Mouse (Mus musculus): Measurements from ENCODE around the gene Hsp90ab1. TPM values are rescaled to one million over a fixed set of nuclear protein-coding genes. Genes with fewer than 3 reads are reported as not detected.

Gene Hsp90ab1
- polyA plus RNA-seq, 1 experiment from 2014 or later = 1,682 TPM

DNA sequence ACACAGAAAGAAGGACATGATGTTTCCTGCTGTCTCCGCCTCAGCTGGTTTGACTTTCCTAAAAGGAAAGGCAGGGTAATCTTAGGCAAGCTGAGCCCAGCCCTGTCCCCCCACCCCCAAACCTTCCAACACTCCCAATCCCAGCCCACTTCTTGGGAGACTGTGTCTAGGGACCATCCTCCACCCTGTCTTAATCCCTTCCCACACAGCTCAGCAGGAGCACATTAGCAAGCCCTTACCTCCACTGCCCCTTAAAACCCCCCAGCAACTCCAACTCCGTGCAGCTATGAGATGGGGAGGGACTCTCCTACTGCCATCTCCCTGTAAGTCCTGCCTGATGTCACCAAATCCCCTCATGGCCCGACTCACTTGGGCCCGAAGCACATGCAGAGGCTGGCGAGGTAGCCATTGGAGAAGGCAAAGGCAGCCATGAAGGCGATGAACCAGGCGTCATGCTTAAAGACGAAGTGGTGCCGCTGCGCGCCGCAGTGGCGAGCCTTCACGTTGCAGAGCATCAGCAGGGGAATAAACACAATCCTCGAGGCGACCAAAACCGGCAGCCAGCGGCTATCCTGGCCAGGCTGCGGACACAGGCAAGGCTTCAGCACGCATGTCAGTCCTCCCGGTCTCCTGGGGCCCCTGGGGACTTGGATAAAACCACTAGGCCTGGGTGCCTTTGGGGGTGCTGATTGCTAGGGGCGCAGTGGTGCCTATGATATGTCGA, 12.8 kb upstream of the Hsp90ab1 start:
- no peak overlapping the region for H3K4me3 ChIP-seq
- ATAC-seq (ENCODE audit: low FRiP score, low read depth) = no peak
- H3K9ac ChIP-seq = 0 out of 2 replicates have a peak overlapping the region, but pooled peaks have one; percentile 45
- peaks cover 38% of the 10 kb centered on the region for H3K36me3 ChIP-seq
- H3K9me3 ChIP-seq = 0 out of 2 replicates have a peak, but pooled peaks cover 3% of the 10 kb centered on the region
- H3K27ac ChIP-seq = peak overlapping the region; percentile 74; the same call in 1 of the 2 replicates
- WGBS = 74% methylated on average over 23 of the region's 23 CpGs
- H3K27me3 ChIP-seq = no peaks in the 10 kb centered on the region
- H3K4me1 ChIP-seq = peaks cover 41% of the 10 kb centered on the region
- no peak overlapping the region for H3K4me2 ChIP-seq (replicated peaks)

DNA sequence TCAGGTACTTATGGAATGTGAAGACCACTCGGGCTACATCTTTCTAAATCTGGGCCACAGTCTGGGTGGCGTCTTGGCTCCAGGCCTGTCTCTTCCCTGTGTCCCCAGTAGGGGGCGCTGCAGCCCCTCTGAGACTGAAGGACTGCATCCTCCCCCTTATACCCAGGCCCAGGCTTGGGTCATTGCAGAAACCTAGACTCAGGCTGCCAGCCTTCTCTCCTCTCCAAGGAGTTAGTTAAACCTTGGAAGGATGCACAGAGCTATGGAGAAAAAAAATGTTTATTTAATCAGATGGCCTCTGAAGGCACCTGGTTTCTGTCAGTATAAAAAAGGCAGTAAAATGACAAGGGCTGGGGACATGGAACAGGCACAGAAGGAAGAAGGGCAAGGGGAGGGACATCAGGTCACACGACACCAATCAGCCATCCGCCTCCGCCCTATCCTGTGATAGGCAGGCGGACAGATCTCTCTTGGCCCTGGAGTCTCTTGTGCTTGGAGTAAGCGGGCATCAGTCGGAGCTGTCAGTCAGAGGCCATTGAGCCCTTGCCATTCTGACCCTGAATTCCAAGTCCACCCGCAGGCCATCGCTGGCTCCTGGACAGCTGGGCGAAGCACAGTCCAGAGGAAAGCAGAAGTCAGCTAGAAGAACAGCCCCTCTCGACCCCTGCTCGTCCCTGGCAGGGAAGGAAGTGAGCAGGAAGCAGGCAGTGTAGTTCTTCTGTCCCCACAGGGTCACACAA, 12.0 kb upstream of the Hsp90ab1 start:
- H3K36me3 ChIP-seq = peaks cover 38% of the 10 kb centered on the region
- no peaks in the 10 kb centered on the region for H3K27me3 ChIP-seq
- 0 out of 2 replicates have a peak overlapping the region, but pooled peaks have one; percentile 45 for H3K9ac ChIP-seq
- 0 out of 2 replicates have a peak, but pooled peaks cover 3% of the 10 kb centered on the region for H3K9me3 ChIP-seq
- H3K27ac ChIP-seq = peak overlapping the region; percentile 74
- H3K4me2 ChIP-seq (replicated peaks) = peak overlapping the region; percentile 21
- no peak overlapping the region for H3K4me3 ChIP-seq
- ATAC-seq (ENCODE audit: low FRiP score, low read depth) = peak; percentile 46
- WGBS = 22% methylated on average over 14 of the region's 14 CpGs
- peaks cover 35% of the 10 kb centered on the region for H3K4me1 ChIP-seq

DNA sequence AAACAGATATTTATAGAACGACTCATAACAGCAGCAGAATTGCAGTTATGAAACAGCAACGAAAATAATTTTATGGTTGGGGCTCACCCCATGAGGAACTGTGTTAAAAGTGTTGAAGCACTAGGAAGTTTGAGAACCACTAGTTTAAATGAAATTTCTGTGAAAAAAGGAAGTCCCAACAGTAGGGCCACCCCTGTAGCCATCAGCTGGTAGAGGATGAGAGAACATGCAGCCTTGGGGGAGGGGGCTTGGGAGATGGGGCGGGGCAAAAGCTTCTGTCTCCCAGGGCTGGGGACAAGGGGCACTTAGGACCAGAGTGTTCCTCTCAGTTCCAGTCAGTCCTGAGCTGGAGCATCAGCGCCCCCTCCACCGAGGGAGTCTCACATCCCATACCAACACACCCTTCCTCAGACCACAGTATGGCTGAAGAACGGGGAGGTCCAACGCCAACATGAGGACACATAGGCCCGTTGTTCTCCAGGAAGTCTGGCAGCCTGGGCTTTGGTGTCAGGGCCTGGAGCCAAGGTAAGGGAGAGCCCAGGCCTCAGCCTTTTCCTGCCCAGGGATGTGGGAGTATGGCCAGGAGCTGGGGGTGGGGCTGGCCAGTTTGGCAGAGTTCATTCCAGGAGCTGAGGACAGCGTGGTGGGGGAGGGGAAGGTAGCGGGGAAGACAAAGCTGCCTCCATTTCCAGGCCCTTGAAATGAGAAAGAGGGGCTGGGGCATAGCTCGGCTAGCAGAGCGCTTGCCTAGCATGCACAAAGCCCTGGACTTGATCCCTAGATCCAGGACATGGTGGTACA, 11.2 kb upstream of the Hsp90ab1 start:
- Histone ChIP-seq H3K4me2 (replicated peaks) (peak overlapping the region; percentile 21), H3K36me3 (peaks cover 32% of the 10 kb centered on the region), H3K4me3 (no peak overlapping the region), H3K9me3 (0 out of 2 replicates have a peak, but pooled peaks cover 3% of the 10 kb centered on the region), H3K4me1 (peaks cover 35% of the 10 kb centered on the region), H3K27me3 (no peaks in the 10 kb centered on the region), H3K27ac (peak overlapping the region; percentile 74), H3K9ac (no peak overlapping the region)
- 36% methylated on average over 12 of the region's 12 CpGs for WGBS
- peak; percentile 62 for ATAC-seq (ENCODE audit: low FRiP score, low read depth)

DNA sequence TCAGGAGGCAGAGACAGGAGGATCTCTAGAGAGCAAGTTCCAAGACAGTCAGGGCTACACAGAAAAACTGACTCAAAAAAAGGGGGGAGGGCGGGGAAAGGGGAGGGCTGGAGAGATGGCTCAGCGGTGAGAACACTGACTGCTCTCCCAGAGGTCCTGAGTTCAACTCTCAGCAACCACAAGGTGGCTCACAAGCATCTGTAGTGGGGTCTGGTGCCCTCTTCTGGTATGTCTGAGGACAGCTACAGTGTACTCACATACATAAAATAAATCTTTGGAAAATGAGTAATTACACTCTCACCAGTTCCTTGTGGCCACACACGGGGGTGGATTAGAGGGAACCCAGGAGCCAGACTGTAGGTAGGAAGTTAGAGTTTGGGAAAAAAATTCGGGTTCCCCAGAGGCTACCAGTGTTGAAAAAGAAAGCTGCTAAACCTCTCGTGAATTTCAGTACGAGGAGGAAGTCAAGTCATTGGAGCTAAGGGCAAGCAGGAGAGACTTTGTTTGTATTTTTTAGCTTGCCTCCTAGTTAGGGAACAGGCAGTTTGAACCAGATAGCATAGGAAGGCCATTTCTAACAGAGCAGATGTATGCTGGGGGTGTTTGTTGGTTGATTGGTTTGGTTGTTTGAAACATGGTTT, 9.8 kb upstream of the Hsp90ab1 start:
- no peaks in the 10 kb centered on the region for H3K27me3 ChIP-seq
- H3K4me3 ChIP-seq = no peak overlapping the region
- no peak overlapping the region for H3K9ac ChIP-seq
- H3K4me2 ChIP-seq (replicated peaks) = no peak overlapping the region
- H3K36me3 ChIP-seq = peaks cover 18% of the 10 kb centered on the region
- ATAC-seq (ENCODE audit: low FRiP score, low read depth) = no peak
- H3K4me1 ChIP-seq = peaks cover 35% of the 10 kb centered on the region
- 70% methylated on average over 6 of the region's 6 CpGs for WGBS
- 0 out of 2 replicates have a peak, but pooled peaks cover 3% of the 10 kb centered on the region for H3K9me3 ChIP-seq
- no peak overlapping the region for H3K27ac ChIP-seq

DNA sequence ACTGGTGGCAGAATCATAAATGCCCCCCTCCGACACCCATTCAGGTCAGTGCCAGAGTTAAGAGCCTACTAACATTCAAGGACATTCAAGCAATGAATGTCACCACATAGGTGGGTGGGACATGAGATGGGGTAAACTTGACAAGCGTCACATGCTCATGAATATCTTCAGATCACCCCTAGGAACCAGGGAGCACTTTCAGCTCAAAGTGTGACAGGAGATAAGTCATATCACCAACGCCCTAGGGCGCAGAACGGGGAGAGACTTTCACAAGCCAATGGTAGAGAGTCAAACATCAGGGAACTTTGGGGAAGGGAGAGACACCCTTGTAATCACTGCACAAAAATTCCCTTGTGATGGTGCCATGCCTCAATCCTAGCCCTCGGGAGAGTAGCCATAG, 9.1 kb upstream of the Hsp90ab1 start:
- Histone ChIP-seq H3K36me3 (peaks cover 11% of the 10 kb centered on the region), H3K9ac (no peak overlapping the region), H3K4me3 (no peak overlapping the region), H3K4me2 (replicated peaks) (no peak overlapping the region), H3K27ac (no peak overlapping the region), H3K4me1 (peaks cover 35% of the 10 kb centered on the region), H3K27me3 (no peaks in the 10 kb centered on the region), H3K9me3 (0 out of 2 replicates have a peak, but pooled peaks cover 3% of the 10 kb centered on the region)
- ATAC-seq (ENCODE audit: low FRiP score, low read depth) = no peak
- WGBS = 90% methylated on average over 6 of the region's 6 CpGs

DNA sequence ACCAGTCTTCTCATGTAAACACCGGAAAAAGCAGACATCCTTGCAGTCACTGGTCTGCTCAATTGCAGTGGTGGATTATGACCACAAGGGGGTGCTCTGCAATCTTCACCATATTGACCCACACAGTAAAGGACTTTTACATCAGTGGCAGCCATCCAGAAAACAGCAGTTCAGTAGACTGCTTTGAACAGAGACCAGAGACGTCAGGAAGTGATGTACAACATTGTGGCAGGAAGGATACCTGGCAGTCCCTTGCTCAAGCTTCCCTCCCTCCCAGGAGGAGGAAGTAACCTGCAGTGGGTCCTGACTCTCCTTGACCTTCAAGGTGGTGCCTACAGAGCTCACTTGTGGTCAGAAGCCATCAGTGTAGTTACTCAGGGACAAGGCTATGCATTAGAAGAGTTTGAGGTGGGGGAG, 8.5 kb upstream of the Hsp90ab1 start:
- H3K36me3 ChIP-seq = peaks cover 5% of the 10 kb centered on the region
- no peak overlapping the region for H3K4me3 ChIP-seq
- no peak overlapping the region for H3K9ac ChIP-seq
- 12% methylated on average over 2 of the region's 2 CpGs for WGBS
- H3K4me2 ChIP-seq (replicated peaks) = no peak overlapping the region
- peaks cover 35% of the 10 kb centered on the region for H3K4me1 ChIP-seq
- H3K9me3 ChIP-seq = 0 out of 2 replicates have a peak, but pooled peaks cover 3% of the 10 kb centered on the region
- 0 out of 2 replicates have a peak overlapping the region, but pooled peaks have one; percentile 22 for H3K27ac ChIP-seq
- no peaks in the 10 kb centered on the region for H3K27me3 ChIP-seq
- peak; percentile 25; the same call in 1 of the 2 replicates for ATAC-seq (ENCODE audit: low FRiP score, low read depth)

DNA sequence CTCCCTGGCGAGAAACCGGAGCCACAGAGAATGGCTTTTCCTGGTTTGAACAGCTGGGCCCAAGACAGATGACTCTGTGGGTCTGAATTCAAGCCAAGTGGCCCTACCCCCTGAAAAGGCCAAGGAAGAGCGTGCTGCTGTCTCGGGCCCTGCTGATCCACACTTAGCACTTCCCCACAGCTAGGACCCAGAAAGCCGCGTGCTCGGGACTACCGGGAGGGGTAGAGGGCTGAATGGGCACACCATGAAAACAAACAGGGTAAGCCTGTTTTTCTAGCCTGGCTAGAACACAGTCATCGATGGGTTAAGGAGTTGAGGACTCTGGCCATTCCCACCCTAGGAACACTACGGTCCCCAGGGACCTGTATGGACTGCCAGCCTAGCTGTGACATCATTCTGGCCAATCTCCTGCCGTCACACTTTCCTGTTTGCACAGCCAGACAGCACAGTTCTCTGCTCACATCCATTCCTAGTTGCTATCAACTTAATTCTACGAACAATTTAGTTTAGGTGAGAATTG, 7.9 kb upstream of the Hsp90ab1 start:
- Histone ChIP-seq H3K4me1 (peaks cover 33% of the 10 kb centered on the region), H3K27ac (peak overlapping the region; percentile 22; the same call in 1 of the 2 replicates), H3K9ac (no peak overlapping the region), H3K4me3 (no peak overlapping the region), H3K4me2 (replicated peaks) (no peak overlapping the region; the same call in 1 of the 2 replicates), H3K27me3 (no peaks in the 10 kb centered on the region), H3K9me3 (no peaks in the 10 kb centered on the region), H3K36me3 (no peaks in the 10 kb centered on the region)
- WGBS = 39% methylated on average over 12 of the region's 12 CpGs
- 0 out of 2 replicates have a peak, but pooled peaks have one; percentile 6 for ATAC-seq (ENCODE audit: low FRiP score, low read depth)

DNA sequence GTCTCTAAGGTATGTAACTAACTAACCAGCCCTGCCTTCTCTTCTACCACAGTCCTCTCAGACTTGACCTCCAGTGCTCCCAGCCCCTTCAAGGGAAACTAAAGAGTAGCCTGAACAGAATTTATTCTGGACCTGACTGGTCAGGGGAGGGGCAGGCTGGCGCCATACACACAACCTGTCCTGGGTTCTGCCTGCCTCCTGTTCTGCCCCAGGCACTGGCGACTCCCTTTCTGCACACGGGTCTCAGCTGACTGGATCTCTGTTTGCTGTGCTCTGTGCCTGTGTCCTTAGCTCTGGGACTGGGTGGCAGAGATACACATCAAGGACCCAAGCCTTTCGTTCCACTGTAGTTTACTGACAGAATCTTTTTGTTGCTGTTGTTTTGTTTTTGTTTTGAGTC, 6.5 kb upstream of the Hsp90ab1 start:
- no peaks in the 10 kb centered on the region for H3K27me3 ChIP-seq
- no peak overlapping the region for H3K4me3 ChIP-seq
- H3K27ac ChIP-seq = no peak overlapping the region
- H3K4me1 ChIP-seq = peaks cover 25% of the 10 kb centered on the region
- H3K36me3 ChIP-seq = no peaks in the 10 kb centered on the region
- H3K9ac ChIP-seq = no peak overlapping the region
- 78% methylated on average over 4 of the region's 4 CpGs for WGBS
- ATAC-seq (ENCODE audit: low FRiP score, low read depth) = no peak
- no peak overlapping the region for H3K4me2 ChIP-seq (replicated peaks)
- H3K9me3 ChIP-seq = no peaks in the 10 kb centered on the region

DNA sequence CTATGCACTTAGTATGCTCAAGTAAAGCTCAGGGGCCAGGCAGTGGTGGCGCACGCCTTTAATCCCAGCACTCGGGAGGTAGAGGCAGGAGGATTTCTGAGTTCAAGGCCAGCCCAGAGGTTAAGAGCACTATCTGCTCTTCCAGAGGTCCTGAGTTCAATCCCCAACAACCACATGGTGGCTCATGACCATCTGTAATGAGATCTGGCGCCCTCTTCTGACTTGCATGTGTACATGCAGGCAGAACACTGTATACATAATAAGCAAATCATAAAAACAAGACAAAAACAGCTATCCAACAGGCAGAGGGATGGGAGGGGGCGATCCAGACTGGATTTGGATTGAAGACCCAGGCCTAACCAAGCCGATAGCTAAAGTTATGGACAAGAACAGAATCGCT, 5.8 kb upstream of the Hsp90ab1 start:
- Histone ChIP-seq H3K9ac (no peak overlapping the region), H3K9me3 (no peaks in the 10 kb centered on the region), H3K4me1 (peaks cover 22% of the 10 kb centered on the region), H3K4me2 (replicated peaks) (no peak overlapping the region), H3K27ac (no peak overlapping the region), H3K36me3 (no peaks in the 10 kb centered on the region), H3K27me3 (no peaks in the 10 kb centered on the region), H3K4me3 (no peak overlapping the region)
- ATAC-seq (ENCODE audit: low FRiP score, low read depth) = no peak
- 74% methylated on average over 7 of the region's 7 CpGs for WGBS

DNA sequence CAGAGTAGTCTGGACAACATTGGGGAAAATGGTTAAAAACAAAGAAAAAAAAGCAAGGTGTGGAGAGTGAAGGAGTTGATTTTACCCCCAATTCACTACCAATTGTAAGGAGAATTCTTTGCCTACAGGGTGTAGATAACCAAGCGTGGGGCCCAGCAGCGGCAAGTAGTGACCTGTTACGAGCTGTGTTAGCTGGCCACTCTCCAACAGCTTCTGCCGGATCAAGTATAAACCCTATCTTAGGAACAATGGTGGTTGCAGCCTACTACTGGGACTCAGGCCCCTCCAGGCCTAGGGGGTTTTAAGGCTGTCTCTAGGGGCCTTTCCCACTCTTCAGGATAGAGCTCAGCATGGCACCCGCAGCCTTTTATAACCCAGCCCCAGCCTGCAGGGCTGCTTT, 5.2 kb upstream of the Hsp90ab1 start:
- Histone ChIP-seq H3K9me3 (no peaks in the 10 kb centered on the region), H3K4me1 (peaks cover 20% of the 10 kb centered on the region), H3K36me3 (no peaks in the 10 kb centered on the region), H3K27me3 (no peaks in the 10 kb centered on the region), H3K9ac (no peak overlapping the region), H3K4me3 (no peak overlapping the region), H3K27ac (no peak overlapping the region), H3K4me2 (replicated peaks) (no peak overlapping the region)
- no peak for ATAC-seq (ENCODE audit: low FRiP score, low read depth)
- 56% methylated on average over 5 of the region's 5 CpGs for WGBS

Data from limb, embryonic 13.5 days (tissue).